Mouse (Mus musculus) CH12.LX (cell line): ENCODE data around the gene Yif1b.

Experiments used
- CTCF ChIP-seq, 2 experiments: IDR thresholded peaks in 1 of 2; conservative IDR thresholded peaks in 1 of 2; 2 replicates each; pipeline ENCODE4 v1.5.1; 2011 to 2012; ENCODE audit warnings: low read depth in 2 of 2, low read length in 2 of 2, improper control_type of control experiment in 1 of 2, inconsistent platforms in 1 of 2, mild to moderate bottlenecking in 1 of 2, moderate library complexity in 1 of 2
- HCFC1 ChIP-seq: IDR thresholded peaks from 2 replicates; pipeline ENCODE4 v1.6.1; 2012; ENCODE audit warnings: low read depth, mild to moderate bottlenecking, inconsistent platforms, low read length, improper control_type of control experiment
- IRF4 ChIP-seq: IDR thresholded peaks from 2 replicates; pipeline ENCODE4 v1.6.1; 2014; ENCODE audit warnings: low read depth, mild to moderate bottlenecking, inconsistent platforms, low read length, improper control_type of control experiment
- MEF2A ChIP-seq: IDR thresholded peaks from 2 replicates; pipeline ENCODE4 v1.6.1; 2014; ENCODE audit warnings: low read depth, mild to moderate bottlenecking, inconsistent platforms, low read length, improper control_type of control experiment, borderline replicate concordance
- POLR2A ChIP-seq: IDR thresholded peaks from 2 replicates; pipeline ENCODE4 v1.6.1; 2011; ENCODE audit warnings: low read depth, mild to moderate bottlenecking, improper control_type of control experiment, low read length
- RCOR1 ChIP-seq: conservative IDR thresholded peaks from 2 replicates; pipeline ENCODE4 v1.6.1; 2012; ENCODE audit warnings: low read depth, mild to moderate bottlenecking, inconsistent platforms, low read length, improper control_type of control experiment
- TBP ChIP-seq: conservative IDR thresholded peaks from 2 replicates; pipeline ENCODE4 v1.6.1; 2011; ENCODE audit warnings: low read depth, low read length, improper control_type of control experiment
- ZC3H11A ChIP-seq: IDR thresholded peaks from 2 replicates; pipeline ENCODE4 v1.6.1; 2012; ENCODE audit warnings: low read depth, mild to moderate bottlenecking, inconsistent platforms, low read length, improper control_type of control experiment

- no peak; the same call in 1 of the 2 replicates for TF ChIP-seq POLR2A
- TF ChIP-seq CTCF (conservative IDR thresholded peaks at IDR 0.05 in 1 of 2, IDR thresholded peaks at IDR 0.05 in 1 of 2; ENCODE audit: low read depth in 2 of 2, low read length in 2 of 2), result no peak
- no peak for TF ChIP-seq ZC3H11A
- no peak for TF ChIP-seq TBP
- no peak for TF ChIP-seq IRF4
- TF ChIP-seq MEF2A, result no peak
- TF ChIP-seq HCFC1, result no peak
- no peak for TF ChIP-seq RCOR1
Measured at GRCm38 (mm10) chr7:29232247-29233013, 5.7 kb upstream of the Yif1b start, which contains the start of gene Kcnk6.
